Mouse (Mus musculus): Measurements from ENCODE around the gene Runx3. TPM values are rescaled to one million over a fixed set of nuclear protein-coding genes. Genes with fewer than 3 reads are reported as not detected.

Runx3 gene
- polyA plus RNA-seq, 1 experiment = 4.4 TPM

DNA sequence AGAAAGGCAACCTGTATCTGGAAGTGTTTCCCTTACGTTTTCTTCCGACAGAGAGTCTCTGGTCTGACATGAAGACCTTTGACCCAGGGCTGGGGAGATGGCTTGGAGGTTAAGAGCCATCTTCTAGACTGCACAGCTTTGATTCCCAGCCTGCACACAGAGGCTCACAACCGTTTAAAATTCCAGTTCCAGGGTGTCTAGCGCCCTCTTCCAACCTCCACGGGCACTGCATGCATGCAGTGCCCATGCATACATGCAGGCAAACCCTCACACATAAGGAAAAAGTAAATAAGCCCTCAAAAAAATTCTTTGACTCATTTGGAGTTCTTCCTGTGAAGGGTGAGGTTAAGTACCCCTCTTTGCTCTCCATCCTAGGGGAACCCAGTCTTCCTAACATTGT lies 5.9 kb downstream of the Runx3 start:
- Histone ChIP-seq H3K4me1 (ENCODE audit: control insufficient read depth, insufficient read depth, low read length) (no peaks in the 10 kb centered on the region), H3K27ac (ENCODE audit: insufficient read depth, low read length) (no peak overlapping the region), H3K4me3 (ENCODE audit: insufficient read depth, low read length) (no peak overlapping the region)
- TF ChIP-seq POLR2A (IDR thresholded peaks at IDR 0.05; ENCODE audit: low read depth, low read length) (no peak), CTCF (IDR thresholded peaks at IDR 0.05; ENCODE audit: borderline replicate concordance, insufficient read depth, low read length) (no peak)

DNA sequence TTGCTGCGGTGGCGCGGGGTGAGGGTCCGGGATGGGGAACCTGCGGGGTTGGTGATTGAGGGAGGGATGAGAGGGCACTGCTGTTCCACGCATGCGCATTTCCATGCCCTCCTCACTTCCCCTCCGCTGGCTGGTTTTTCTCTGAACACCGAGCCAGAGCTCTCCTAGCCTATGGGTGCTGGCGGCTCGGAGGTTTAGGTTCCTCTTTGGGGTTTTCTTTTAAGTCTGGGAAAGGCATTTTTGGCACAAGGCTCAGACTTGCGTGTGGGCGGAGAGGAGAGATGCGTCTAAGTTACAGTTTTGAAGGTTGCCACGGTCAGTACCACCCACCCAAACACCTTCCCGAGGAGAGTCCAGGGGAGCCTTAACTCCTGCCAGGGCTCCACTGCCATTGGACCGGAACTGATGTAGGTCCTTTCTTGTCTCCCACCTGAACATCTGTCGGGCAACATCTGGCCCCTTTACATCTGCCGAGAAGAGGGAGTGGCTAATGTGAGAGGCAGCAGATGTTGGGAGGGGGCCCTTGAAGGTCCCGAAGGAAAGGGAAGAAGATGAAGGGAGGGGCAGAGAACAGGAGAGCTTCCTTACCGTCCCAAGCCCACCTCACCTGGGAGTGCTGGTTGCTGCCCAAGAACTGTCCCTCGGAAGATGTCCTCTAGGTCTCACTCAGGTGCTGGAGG lies 8.5 kb downstream of the Runx3 start:
- no peak for TF ChIP-seq POLR2A (IDR thresholded peaks at IDR 0.05; ENCODE audit: low read depth, low read length)
- no peak for TF ChIP-seq CTCF (IDR thresholded peaks at IDR 0.05; ENCODE audit: borderline replicate concordance, insufficient read depth, low read length)
- no peaks in the 10 kb centered on the region for H3K4me1 ChIP-seq (ENCODE audit: control insufficient read depth, insufficient read depth, low read length)
- no peak overlapping the region for H3K4me3 ChIP-seq (ENCODE audit: insufficient read depth, low read length)
- H3K27ac ChIP-seq (ENCODE audit: insufficient read depth, low read length) = no peak overlapping the region

DNA sequence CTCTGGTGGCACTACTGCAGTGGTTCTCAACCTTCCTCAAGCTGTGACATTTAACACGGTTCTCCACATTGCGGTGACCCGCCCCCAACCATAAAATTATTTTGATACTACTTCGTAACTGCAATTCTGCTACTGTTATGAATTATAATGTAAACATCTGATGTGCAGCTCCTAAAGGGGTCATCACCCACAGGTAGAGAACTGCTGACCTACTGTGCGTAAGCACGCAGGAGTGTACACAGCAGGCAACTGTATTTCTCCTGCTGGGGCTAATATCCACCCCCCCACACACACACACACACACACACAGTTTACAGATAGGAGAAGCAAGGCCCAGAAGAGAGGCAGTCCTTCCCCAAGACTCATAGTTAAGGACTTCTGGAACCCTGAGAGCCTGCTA lies 9.7 kb downstream of the Runx3 start:
- Histone ChIP-seq H3K27ac (ENCODE audit: insufficient read depth, low read length) (no peak overlapping the region), H3K4me1 (ENCODE audit: control insufficient read depth, insufficient read depth, low read length) (no peaks in the 10 kb centered on the region), H3K4me3 (ENCODE audit: insufficient read depth, low read length) (no peak overlapping the region)
- TF ChIP-seq CTCF (IDR thresholded peaks at IDR 0.05; ENCODE audit: borderline replicate concordance, insufficient read depth, low read length) (no peak), POLR2A (IDR thresholded peaks at IDR 0.05; ENCODE audit: low read depth, low read length) (no peak)

DNA sequence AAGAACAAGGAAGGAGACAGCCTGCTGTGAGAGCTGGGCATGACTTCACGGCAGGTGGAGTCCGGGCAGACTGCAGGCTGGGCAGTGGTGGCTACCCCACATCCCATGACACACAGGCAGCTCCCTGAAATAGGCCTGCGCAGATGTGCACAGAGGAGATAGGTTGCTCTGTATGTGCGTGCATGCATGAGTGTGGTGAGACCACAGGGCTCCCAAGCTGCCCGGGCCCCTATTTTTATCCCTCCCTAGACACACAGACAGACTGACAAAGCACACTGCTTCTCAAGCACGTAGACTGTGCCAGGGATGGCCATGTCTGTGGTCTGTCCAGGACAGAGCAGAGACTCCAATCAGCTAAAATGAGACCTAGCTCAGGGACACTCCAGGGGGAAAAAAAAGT lies 10.7 kb downstream of the Runx3 start:
- Histone ChIP-seq H3K4me1 (ENCODE audit: control insufficient read depth, insufficient read depth, low read length) (no peaks in the 10 kb centered on the region), H3K27ac (ENCODE audit: insufficient read depth, low read length) (no peak overlapping the region), H3K4me3 (ENCODE audit: insufficient read depth, low read length) (no peak overlapping the region)
- TF ChIP-seq POLR2A (IDR thresholded peaks at IDR 0.05; ENCODE audit: low read depth, low read length) (no peak), CTCF (IDR thresholded peaks at IDR 0.05; ENCODE audit: borderline replicate concordance, insufficient read depth, low read length) (no peak)

DNA sequence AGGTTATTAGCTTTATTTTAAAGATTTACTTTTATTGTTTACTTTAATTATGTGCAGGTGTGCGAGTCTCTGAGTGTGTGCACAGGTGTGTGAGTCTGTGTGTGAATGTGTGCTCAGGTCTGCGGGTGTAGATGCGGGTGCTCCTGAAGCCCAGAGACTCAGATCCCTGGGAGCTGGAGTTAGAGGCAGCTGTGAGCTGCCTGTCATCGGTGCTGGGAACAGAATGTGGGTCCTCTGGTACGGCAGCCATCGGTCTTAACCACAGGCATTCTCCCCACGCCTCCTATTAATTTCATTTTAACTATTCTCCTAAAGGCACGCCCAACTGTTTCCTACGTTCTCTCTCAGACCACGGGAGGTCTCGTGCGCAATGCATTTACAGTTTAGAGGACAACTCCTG lies 12.3 kb downstream of the Runx3 start:
- Histone ChIP-seq H3K4me1 (ENCODE audit: control insufficient read depth, insufficient read depth, low read length) (no peaks in the 10 kb centered on the region), H3K4me3 (ENCODE audit: insufficient read depth, low read length) (no peak overlapping the region), H3K27ac (ENCODE audit: insufficient read depth, low read length) (no peak overlapping the region)
- TF ChIP-seq POLR2A (IDR thresholded peaks at IDR 0.05; ENCODE audit: low read depth, low read length) (no peak), CTCF (IDR thresholded peaks at IDR 0.05; ENCODE audit: borderline replicate concordance, insufficient read depth, low read length) (no peak)

DNA sequence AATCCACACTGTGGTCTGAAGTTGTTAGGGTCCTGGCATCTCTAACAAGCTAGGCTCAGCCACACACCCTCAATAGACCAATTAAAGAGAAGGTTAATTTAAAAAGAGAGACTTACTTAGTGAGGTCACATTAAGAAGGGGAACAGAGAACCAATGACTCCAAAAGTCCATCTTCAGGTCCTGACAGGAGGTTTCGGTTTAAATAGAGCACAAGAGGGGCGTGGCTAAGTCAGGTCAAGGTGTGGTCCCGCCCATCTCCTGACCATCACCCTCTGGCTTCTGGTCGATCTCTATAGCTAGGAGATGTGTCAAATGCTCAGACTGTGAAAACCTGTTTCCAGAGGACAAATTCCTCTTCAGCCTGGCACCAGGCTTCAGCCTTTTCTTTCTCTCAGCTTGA lies 13.3 kb downstream of the Runx3 start:
- Histone ChIP-seq H3K4me3 (ENCODE audit: insufficient read depth, low read length) (no peak overlapping the region), H3K4me1 (ENCODE audit: control insufficient read depth, insufficient read depth, low read length) (no peaks in the 10 kb centered on the region), H3K27ac (ENCODE audit: insufficient read depth, low read length) (no peak overlapping the region)
- no peak for TF ChIP-seq CTCF (IDR thresholded peaks at IDR 0.05; ENCODE audit: borderline replicate concordance, insufficient read depth, low read length)
- no peak for TF ChIP-seq POLR2A (IDR thresholded peaks at IDR 0.05; ENCODE audit: low read depth, low read length)

DNA sequence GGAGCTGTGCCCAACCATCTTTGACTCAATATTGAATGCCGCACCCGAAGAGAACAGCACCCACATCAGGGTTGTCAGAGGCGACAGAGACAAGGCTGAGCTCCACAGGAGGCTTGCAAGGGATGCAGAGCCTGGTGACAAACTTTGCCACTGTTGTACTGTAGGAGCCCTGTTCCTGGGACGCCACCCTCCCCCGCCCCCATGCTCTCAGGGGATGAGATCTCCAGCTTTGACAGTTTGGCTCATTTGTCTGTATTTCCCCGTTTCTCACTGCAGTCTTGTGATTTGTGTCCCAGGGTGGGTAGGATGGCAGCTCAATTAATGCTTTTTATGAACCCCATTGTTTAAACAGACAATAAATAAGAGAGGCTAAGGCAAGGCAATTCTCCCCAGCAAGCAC lies 14.9 kb downstream of the Runx3 start:
- H3K27ac ChIP-seq (ENCODE audit: insufficient read depth, low read length) = no peak overlapping the region
- TF ChIP-seq POLR2A (IDR thresholded peaks at IDR 0.05; ENCODE audit: low read depth, low read length) (no peak), CTCF (IDR thresholded peaks at IDR 0.05; ENCODE audit: borderline replicate concordance, insufficient read depth, low read length) (no peak)
- no peak overlapping the region for H3K4me3 ChIP-seq (ENCODE audit: insufficient read depth, low read length)
- no peaks in the 10 kb centered on the region for H3K4me1 ChIP-seq (ENCODE audit: control insufficient read depth, insufficient read depth, low read length)

DNA sequence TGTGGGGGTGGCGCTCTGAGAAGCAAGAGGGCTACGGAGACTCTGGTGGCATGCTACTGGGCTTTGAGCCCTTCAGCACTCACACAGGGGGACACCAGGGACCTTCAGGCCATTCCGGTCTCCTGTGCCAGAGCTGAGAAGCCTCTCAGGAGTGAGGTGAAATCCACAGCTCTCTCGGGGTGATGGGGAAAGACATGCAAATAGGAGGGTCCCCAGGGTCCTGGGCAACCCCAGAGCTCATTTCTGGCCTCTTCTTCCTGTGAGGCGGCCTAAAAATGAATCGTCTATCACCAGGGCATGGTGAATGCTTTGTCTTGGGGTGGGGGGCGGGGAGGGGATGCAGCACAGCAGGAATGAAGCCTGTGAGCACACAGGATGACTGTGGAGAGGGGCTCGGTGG lies 15.8 kb downstream of the Runx3 start:
- Histone ChIP-seq H3K27ac (ENCODE audit: insufficient read depth, low read length) (no peak overlapping the region), H3K4me3 (ENCODE audit: insufficient read depth, low read length) (no peak overlapping the region), H3K4me1 (ENCODE audit: control insufficient read depth, insufficient read depth, low read length) (no peaks in the 10 kb centered on the region)
- TF ChIP-seq CTCF (IDR thresholded peaks at IDR 0.05; ENCODE audit: borderline replicate concordance, insufficient read depth, low read length) (no peak), POLR2A (IDR thresholded peaks at IDR 0.05; ENCODE audit: low read depth, low read length) (no peak)

DNA sequence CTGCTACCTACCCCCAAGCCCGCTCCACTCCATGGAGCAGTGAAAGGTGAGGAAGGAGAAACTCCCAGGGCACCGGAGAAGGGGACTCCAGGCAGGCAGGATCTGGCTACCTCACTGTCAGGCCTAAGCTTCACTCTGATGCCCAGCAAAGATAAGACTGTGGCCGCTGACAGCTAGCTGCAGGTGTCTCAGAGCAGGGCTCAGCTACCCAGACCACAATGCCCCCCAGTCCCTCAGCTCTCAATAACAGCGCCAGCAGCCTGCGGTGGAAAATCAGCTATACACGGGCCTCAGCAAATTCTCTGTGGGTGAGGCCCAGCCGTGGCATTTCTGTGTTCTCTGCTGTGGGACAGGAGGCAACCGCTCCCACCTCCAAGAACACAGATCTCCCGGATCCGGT lies 16.2 kb downstream of the Runx3 start:
- Histone ChIP-seq H3K4me3 (ENCODE audit: insufficient read depth, low read length) (no peak overlapping the region), H3K27ac (ENCODE audit: insufficient read depth, low read length) (no peak overlapping the region), H3K4me1 (ENCODE audit: control insufficient read depth, insufficient read depth, low read length) (no peaks in the 10 kb centered on the region)
- TF ChIP-seq POLR2A (IDR thresholded peaks at IDR 0.05; ENCODE audit: low read depth, low read length) = no peak
- no peak for TF ChIP-seq CTCF (IDR thresholded peaks at IDR 0.05; ENCODE audit: borderline replicate concordance, insufficient read depth, low read length)

DNA sequence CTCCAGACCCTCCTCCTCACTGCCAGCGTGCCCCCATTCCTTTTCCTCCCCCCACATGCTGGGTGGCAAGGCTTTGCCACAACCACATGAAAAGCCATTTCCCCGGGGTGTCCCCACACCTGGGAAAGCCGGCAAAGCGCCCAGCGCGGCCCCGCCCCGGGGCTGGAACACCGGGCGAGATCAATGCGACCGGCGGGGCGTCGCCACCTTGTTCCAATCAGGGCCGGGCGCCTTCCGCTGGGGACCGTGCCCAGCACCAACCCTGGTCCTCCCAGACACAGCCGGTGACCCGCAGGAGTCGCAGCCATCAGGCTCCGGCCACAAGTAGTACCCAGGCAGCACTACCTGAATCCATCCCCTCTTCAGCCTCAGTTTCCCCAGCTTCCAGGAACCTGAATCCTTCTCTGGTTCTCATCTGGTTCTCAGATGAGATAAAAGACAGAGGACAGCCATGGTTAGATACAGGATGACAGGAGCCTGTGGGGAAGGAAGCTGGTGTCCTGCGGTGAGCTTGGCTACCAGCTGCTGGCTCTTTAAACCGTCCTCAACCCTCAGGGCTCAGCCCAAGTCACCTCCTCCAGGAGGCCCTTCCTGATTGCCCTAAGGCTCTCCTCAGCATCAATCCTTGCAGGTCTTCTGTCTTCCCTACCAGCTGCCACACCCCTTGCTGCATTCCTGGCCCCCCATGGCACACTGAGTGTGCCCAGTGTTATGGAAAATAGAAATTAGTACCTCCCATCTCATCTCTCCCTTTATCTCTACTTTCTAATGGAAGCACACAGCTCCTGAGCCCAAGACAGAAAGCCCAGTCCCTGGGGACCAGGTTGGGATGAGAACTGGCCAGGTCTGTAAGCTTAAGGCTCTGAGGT lies 20.4 kb downstream of the Runx3 start:
- no peak for TF ChIP-seq POLR2A (IDR thresholded peaks at IDR 0.05; ENCODE audit: low read depth, low read length)
- TF ChIP-seq CTCF (IDR thresholded peaks at IDR 0.05; ENCODE audit: borderline replicate concordance, insufficient read depth, low read length) = no peak
- no peaks in the 10 kb centered on the region for H3K4me1 ChIP-seq (ENCODE audit: control insufficient read depth, insufficient read depth, low read length)
- no peak overlapping the region for H3K4me3 ChIP-seq (ENCODE audit: insufficient read depth, low read length)
- H3K27ac ChIP-seq (ENCODE audit: insufficient read depth, low read length) = no peak overlapping the region

All from embryonic fibroblast, embryonic 13.5 days (primary cell).